Mouse (Mus musculus) adrenal gland, adult (tissue): ENCODE data around the gene Fam76a.
"Not testable (repeated sequence)": the region's sequence is repeated elsewhere in the genome, so short reads cannot be mapped to it uniquely, and the experiment has no call there.

Source experiments
- DNase-seq, 2 experiments: peaks; one replicate each; pipeline ENCODE4 v3.0.0; 2022 to 2023; ENCODE audit warnings: low spot score in 1 of 2; ENCODE audit not compliant: inconsistent age in 2 of 2

The Fam76a gene

DNA sequence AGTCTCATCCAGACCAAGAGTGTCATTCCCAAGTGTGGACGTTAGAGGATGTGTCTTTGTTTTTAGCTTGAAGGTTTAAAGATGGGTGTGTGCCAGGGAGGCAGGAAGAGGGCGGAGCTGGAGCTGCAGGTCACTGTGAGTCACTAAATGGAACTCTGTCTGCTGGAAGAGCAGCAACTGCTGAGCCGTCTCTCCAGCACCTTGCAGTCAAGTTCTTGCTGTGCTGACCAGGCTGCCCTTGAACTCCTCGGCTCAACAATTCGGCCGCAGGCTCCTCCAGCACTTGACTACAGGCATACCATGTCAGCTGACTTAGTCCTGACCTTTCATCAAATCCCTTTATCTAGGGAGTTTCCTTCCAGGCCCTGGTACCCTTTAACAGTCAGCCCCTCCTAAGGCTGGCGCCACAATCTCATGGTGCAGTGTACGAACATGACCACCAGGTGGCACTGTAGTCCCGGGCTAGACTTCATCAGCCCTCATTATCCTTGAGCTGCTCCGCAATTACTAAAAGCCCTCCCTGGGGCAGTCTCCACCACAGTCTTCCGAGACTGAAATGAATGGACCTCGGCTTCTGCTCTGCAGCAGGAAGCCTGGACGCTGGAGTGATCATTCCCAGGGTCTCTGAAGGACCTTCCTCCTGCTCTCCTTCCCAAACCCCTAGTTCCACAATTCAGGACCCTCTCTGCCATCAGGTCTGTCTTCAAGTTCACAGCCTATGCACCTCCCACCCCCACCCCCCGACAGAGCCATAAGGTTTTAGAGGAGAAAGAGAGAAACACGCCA lies 23.1 kb upstream of the Fam76a start:
- DNase-seq: peak; percentile 94 to 98

DNA sequence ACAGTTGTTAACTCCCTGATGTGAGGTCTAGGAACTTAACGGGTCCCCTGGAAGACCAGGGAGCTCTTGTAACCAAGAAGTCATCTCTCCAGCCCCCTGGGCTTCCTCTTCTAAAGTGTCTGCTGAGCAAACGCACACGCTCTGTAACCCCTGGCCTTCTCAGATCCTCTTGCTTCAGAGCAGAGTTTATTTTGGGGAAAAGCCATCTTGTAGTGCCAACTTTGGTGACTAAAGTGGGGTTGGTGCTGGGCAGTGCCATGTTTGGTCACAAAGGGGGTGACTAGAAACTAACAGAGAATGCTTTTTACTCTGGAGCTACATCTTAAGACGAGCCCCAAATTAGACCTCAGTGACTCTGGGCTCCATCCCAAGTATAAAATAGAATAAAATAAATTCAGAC lies 22.4 kb upstream of the Fam76a start:
- peak; percentile 55 to 88 for DNase-seq

DNA sequence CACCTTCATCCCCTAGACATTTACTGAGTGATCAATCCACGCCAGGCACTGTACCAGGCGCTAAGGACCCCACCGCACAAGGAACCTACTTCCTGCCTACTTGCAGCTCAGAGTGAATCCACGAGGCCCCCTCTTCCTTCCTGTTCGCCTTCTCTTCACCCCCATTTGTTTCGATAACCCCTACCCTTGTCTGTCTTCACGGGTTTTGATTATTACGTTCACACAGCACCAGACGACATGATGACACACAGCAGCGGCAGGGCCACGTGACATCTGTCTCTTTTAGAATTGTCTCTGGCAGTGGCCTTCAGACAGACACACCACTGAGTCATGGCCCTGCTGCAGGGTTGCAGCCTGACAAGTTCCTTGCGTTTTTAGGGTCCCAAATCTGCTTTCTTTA lies 21.7 kb upstream of the Fam76a start:
- DNase-seq: peak; percentile 86 to 93

DNA sequence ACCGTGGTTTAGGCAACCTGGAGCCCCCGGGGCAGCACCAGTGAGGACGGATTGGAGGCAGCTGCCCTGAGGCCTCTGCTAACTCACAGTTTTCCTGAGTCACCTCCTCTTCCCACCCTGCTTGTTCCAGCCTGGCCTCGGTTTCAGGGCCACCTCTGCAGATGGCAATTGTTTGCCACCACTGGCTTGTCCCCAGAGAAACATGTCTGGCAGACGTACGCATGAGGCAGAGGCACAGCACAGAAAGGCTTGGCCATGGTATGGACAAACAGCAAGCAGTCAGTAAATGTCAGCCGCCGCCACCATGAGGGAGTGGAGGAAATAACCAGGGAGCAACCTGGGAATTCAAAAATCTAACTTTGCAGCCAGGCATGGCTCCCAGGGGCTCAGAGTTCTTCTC lies 20.7 kb upstream of the Fam76a start:
- DNase-seq: peak; percentile 75 to 91

DNA sequence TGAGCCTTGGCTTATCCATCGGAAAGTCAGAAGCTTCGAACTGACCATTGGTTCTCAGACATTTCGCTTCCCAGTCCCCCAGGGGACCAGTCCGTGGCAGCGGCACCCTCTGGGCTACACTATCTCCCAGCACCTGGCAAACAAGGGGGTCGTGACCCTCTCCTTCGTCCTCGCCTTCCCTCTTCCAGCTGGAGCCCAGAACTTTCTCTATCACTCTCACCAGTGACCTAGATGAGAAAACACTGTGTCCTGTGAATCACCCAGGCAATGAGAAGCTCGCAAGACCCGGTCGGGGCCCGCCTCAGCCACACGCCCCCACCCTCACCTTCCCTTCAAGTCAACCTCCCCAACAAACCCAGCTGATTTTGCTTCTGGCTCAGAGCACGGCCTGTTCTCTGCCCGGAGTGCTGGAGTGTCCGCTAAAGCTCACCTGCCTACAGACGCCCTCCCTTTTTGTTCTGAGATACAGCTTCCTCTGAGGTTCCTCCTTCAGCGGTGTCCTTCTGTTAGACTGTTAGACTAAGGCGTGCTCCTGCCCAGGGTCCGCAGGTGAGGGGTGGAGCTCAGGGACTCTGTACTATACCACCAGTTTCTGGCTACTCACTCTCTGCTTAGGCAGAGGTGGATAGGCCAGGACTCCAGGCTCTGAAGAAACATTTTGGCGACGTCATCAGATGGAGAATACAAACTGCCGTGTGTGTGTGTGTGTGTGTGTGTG lies 18.8 kb upstream of the Fam76a start:
- DNase-seq: peak; percentile 50 to 69

DNA sequence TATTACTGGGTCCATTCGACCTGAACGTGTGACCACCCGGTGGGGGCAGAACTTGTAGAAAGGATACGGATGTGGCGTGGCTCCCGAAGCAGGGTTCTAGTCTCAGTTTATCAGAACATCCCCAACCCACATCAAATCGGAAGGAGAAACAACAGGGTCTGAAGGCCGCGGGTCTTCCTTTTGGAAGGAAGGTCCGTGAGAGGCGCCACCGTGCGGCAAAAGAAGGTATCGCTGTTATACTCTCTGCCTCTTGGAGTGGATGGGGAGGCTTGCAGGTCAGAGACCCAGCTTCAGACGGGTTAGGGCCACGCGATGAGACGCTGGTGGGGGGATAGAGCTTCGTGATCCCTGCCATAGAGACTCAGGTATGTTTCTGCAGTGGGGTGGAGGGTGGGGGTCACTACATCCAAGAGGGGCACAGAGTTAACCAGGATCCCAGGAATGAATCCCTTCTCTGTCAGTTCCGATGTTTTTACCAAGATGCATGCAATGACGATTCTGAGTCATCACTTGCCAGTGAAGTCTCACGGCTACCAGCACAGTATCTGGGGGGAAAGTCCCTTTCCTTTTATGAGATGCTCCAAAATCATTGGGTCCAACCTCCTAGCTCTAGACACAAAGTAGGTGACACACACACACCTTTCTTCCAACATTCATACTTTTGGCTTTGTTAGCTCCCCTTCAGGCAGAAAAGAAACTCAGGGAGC lies 17.2 kb upstream of the Fam76a start:
- peak; percentile 72 to 90 for DNase-seq

DNA sequence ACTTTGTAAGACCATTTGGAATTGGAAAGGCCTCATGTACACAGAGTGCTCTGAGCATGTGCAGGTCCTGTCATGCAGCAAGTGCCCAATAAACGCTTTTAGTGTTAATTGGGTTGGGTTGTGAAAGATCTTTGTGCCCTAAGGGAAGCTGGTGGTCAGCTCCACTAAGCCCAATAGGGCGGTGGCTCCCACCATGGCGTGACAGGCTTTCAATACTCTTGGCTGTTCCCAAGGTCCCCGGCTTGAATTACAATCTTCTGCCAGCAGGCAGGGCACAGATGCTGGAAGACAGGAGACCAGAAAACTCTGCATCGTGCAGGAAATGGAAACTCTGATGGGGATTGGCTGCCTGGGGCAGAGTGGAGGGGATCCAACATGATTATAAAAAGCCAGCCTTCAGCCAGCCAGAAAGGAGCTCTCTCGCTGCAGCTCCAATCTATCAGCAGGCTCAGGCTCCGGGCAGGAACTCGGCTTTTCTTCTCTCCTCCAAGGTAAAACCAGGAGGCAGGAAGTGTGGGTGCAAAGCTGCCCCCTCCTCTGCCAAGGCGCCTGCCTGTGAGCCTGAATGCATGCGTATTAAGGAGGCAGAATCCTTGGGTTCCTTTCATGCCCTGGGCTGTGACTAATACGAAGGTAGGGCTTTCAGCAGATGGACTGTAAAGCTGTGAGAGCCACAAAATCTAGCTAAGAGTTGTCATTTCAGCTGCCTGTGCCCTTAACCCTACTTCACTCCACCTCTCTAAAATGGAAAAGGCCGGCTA lies 16.0 kb upstream of the Fam76a start:
- peak; percentile 56 to 76 for DNase-seq

DNA sequence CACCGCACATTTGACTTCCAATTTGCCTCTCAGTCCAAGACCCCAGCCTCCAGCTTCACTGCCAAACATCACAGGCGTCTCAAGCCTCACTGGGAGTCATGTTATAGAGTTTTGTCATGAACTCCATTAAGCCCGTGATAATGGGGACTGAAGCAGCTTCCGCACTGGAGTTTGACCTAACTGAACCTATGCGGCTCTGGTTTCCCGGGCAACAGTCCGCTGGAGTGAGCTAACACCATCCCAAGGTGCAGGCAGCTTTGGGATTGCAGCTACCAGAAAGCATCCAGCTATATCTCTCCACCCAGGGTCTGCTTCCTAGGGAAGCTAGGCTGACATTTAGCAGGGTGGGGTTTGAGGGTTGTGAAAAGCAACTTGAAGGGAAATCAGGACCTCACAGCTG lies 12.3 kb upstream of the Fam76a start:
- DNase-seq: no peak

DNA sequence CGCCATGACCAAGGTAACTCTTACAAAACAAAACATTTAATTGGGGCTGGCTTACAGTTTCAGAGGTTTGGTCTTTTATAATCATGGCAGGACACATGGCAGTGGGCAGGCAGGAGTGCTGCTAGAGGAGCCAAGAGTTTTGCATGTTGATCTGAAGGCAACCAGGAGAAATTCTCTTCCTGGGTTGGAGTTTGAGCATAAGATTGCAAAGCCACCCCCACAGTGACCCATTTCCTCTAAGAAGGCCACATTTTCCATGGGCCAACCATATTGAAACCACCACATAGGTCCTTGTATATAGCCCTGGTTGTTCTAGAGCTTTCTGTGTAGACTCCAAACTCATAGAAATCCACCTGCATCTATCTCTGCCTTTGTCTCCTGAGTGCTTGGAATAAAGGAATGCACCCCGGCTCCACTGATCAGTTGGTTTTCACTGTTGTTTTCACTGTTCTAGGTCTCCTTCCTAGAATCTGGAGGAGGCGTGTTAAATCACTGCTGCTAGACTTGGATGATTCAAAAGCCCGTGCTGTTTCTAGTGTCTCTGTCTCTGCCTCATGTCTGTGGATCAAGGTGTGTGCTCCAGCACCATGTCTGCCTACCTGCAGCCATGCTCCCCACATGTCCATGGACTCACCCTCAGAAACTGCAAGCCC lies 10.5 kb upstream of the Fam76a start:
- no peak for DNase-seq

DNA sequence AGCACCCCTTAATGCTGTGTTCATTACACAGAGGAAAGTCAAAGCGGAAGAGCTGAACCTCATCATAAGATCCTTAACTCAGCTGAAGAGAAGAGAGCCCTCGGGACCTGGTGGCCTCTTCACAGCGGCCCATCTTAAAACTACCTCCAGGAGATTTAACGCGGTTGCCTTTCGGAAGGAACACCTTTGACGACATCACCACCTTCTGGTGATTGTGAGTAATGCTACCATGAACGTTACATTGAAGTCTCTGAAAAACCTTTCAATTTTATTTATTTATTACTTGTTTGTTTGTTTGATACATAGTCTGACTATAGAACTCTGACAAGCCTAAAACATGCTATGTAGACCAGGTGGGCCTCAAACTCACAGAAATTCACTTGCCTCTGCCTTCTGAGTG lies 8.4 kb upstream of the Fam76a start:
- peak; percentile 31 to 81 for DNase-seq

DNA sequence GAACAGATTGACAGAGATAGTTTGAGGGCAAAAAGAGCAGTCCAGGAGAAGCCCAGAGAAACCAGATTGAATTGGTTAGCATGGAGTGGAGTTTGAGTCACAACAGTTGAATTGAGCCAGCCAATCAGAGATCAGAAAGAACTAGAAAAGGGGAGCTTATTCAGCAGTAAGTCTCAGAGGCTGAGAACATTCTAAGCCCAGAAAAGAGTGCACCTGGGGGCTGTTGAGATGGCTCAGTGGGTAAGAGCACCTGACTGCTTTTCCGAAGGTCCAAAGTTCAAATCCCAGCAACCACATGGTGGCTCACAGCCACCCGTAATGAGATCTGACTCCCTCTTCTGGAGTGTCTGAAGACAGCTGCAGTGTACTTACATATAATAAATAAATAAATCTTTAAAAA lies 4.2 kb upstream of the Fam76a start:
- not testable (repeated sequence) for DNase-seq

DNA sequence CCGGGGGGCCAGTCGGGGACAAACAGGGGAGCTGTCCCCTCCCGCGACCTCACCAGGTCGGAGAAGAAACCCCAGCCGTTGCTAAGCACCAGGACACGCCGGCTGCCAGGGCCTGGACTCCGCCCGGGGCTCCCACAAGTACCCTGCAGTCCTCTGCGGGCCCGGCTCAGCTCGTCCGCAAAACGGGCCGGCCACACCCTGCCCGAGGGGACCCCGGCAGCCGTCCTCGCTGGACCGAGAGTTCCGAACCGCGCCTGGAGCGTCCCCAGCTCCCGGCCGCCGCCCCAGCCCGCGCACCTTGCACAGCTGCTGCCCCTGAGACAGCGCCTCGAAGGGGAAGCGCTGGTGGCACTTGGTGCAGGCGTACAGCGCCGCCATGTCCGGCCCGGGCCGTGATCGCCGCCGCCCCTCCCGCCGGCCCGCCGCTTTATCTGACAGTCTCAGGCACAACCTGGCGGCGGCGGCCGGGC lies 262 bp downstream of the Fam76a start:
- DNase-seq: no peak

DNA sequence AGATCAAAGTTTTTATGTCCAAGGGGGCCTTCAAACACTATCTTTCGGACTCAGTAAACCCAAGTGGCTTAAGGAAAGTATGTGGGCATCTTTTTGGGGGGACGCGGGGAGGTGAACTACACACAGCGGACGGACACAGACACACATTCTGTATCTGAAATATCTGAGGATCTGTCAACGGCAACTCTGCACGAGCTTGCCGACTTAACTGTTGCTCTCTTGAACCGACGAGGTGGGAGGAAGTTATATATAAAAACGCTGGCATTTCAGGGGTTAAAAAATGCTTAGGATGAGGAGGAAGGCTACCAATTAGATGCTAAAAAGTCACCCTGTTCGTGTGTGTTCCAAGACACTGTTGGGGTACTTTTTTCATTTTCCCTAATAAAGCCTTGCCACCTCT lies 870 bp downstream of the Fam76a start:
- no peak for DNase-seq

DNA sequence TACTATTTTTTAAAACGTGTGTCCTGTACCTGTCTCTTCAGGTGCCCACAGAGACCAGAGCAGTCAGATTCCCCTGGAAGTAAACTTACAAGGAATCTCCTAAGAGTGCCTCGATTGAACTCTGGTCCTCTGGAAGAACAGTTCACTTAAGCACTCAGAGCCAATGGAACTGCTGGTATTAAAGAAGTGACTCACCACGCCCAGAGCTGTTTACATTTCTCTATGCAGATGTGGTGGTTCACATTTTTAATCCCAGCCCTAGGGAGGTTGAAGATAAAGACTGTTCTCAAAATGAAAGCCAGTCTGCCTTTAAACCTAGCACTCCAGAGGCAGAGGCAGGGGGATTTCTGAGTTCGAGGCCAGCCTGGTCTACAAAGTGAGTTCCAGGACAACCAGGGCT lies 2.2 kb downstream of the Fam76a start:
- DNase-seq: no peak

DNA sequence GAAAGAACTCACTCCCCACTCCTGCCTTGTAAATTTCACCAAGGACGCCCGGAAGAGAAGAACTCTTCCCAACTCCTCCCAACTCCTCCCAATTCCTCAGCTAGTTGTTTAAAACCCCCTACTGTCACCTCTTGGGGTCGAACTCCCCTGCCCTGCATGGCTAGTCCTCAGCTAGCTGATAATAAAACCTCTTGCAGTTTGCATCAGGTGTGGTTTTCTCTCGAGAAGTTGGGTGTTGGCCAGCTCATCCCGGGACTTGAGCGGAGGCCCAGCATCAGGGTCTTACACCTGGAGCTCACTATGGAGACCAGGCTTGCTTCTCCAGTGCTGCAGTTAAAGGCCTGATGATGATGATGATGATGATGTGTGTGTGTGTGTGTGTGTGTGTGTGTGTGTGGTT lies 3.9 kb downstream of the Fam76a start:
- DNase-seq: not testable (repeated sequence)

DNA sequence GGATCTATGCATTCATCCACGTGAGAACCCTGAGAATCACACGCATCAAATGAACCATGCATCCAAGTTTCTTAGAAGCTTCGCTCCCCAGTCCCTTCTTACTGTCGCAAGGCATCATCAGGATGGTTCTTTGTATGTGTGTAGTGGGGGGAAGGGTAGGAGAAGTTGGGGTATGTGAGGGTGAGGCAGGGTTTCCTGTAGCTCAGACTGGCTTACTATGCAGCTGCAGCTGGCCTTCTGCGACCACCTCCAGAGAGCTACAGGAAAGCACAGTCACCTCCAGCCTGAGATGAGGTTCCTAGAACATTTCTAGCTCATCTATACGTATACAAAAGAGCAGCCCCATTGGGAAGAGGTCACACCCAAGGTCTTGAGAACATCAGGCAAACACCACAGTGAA lies 10.2 kb downstream of the Fam76a start:
- DNase-seq: no peak

DNA sequence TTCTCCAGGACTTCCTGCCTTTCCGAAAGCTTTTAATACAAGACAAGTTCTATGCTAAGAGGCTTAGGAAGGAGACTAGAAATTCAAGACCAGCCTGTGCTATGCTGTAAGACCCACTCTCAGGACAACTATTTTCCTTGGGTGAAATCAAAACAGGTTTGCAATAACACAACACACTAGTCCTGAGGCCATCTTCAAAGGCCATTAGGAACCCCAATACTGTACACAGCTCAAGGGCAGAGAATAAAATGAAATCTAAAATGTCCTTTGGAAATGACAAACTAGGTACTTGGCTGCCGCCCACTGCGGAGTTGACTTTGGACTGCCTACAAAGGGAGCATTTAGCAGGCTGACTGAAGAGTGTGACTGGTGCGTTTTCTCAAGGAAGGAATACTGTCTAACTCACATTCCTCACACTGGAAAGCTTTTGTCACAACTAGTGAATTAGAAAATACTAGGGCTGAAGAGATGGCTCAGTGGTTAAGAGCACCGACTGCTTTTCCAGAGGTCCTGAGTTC lies 16.5 kb downstream of the Fam76a start:
- peak; percentile 48 to 75 for DNase-seq

DNA sequence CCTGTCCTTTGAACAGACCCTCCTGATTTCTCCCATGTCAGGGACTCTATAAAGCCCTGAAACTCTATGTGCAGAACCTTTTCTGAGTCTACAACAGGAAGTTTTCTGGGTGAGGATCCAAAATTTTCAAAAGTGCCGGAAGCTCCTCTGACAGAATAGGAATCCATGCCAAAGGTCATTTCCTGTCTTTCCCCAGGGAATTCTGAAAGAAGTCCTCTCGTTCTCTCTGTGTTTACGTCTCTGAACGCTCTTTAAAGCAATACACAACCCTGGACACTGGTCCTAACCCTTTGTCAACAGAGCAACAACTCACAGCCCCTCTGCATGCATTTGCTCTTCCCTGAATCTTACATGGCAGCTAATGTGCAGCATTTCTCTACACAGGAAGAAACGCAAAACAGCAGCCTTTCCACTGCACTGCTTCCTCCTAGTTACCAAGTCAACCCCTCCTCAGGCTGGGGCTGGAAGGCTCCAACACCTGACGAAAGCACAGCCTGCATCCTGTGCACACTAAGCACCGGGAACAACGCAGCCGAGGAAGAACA lies 17.5 kb downstream of the Fam76a start:
- peak; percentile 26 to 75 for DNase-seq

DNA sequence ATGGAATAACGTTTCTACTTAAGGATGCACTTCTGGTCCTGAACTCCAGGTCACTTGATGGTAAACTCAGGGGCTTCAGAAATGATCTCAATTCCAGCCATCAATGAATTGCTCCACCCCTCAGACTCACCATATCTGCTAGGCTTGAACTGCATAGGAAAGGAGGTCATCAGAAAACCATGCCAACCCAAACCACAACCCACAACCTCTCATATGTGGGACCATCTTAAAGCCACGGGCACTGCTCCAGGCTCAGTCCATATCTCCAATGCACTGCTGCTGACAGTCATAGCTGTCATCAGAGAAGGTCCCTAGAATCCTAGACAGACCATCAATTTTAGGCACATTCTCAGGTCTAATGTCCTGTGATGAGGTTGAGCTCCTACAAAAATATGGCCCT lies 18.3 kb downstream of the Fam76a start:
- DNase-seq: no peak

DNA sequence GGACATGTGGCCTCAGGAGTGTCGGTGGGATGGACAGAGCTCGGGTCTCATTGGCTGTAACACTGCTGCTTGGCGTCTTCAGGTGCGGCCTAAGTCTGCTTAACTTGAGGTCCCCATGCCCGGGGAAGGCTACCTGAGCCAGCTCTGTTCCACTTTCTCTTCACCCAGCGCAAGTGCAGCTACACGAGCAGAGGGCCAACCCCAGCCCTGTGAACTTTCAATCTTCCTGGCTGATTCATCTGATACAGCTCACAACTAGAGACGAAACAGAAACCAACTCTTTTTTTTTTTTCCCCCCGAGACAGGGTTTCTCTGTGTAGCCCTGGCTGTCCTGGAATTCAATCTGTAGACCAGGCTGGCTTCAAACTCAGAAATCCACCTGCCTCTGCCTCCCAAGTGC lies 24.2 kb downstream of the Fam76a start:
- peak; percentile 23 to 47 for DNase-seq
